Mouse (Mus musculus) lung, postnatal 4 days (tissue): Measurements from ENCODE around the gene Hs6st3.

ENCODE experiments used
- DNase-seq, 2 experiments: peaks; one replicate each; pipeline ENCODE4 v3.0.0; 2021

Gene Hs6st3

DNA sequence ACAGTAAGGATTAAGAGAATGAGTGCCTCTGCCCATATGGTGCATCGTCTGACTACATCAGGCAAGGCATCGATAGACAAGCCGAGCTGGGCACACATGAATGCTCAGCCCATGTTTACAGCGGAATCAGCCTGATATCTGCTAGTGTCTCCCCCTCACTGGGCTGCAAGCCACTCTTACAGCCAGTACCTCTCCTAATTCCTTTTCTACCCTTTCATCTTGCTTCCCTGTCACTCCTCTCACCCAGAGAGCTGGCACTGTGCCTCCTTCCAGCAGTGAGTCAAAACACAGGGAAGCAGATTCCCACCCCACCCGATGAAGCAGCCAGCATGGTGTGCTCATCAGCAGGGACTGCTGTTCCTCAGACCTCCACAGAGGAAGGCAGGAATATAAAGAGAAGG lies 527.6 kb downstream of the Hs6st3 start:
- DNase-seq = peak in 1 of 2 experiments; percentile 31

DNA sequence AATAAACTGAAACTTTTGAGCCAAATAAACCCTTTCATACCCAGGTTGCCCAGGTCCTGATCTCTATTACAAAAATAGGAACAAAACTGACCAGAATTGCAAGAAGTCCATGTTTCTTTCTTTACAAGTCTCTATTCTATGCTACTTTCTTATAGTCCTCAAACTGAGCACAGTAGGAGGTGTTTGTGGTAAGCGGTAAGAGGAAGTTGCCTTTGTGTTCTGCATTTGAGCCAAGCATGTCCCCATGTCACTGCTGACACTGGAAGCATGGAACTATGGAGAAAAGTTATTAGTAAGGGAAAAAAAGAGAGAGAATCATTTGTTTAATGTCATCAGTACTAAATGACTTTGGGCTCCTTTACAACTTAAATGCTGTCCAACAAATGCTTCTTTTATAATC lies 529.3 kb downstream of the Hs6st3 start:
- no peak for DNase-seq

DNA sequence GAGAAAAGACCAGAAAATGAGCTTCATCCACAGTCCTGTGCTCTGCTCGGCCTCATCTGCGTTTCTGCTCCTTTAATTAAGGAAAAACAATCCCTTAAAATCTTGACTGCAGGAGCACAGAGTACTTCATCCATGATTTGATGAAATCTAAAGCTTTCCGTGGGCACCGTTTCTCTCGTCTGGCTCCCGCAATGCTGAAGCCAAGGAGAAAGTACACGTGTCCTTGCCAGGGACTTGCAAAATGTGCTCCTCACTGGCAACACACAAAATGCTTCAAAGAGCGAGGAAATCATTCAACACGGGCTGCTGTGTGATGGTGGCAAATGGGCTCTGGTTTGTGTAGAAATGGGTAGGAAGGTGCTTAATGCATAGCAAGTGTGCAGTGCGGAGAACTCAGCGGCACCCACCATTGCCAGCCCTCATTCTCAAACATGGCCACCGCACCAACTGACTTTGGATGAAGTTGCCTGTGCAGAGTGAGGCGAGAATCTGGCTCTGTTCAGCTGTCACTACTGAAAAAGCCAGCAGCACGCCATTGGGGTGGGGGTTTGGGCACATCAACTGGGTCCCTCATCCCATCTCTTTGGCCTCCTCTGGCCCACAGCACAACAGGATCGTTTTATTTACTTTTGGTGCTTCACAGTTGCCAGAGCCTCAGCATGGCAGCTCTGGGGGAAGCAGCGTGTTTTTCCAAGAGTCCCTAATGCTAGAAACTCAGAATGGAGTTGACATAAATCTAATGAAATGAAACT lies 532.9 kb downstream of the Hs6st3 start:
- DNase-seq = no peak

DNA sequence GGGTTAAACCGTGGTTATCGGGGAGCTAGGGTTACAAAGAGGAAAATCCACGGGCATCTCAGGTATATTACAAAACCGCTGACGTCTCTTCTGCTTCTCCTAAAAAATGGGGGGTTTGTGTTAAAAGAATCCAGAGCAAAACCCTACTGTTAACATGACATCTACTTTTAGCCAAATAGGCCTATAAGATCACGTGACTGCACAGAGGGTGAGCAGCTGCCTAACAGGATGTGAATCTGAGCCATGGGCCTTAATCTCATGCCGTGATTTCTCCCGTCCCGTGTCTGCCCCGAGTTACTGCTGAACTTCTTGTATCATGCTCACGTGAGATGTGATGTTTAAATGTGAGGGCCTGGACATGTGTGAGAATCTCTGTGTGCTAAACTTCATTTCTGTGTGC lies 540.4 kb downstream of the Hs6st3 start:
- no peak for DNase-seq

DNA sequence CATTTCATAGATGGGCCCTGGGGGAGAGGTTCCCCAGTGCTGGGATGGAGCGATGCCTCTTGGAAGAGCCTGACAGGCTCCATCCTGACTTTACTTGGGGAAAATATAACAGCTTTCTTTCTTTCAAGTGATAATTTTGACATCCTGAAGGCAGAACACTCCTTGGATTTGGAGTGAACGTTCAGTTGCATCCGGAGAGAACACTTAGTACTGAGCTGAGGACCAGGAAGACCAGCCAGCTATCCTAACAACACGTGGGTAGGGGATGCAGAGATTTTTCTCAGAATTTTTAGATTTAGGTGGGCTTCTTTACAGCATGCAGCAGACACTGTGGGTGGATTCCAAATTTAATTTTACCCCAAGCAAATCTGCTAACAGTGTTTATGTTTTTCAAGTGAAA lies 541.9 kb downstream of the Hs6st3 start:
- no peak for DNase-seq

DNA sequence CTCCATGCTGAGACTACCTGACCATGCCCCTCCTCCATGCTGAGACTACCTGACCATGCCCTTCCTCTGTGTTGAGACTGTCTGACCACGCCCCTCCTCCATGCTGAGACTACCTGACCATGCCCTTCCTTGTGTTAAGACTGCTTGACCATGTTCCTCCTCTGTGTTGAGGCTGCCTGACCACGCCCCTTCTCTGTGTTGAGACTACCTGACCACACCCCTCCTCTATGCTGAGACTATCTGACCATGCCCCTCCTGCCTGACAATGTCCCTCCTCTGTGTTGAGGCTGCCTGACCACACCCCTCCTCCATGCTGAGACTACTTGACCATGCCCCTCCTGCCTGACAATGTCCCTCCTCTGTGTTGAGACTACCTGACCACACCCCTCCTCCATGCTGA lies 549.7 kb downstream of the Hs6st3 start:
- DNase-seq = no peak

DNA sequence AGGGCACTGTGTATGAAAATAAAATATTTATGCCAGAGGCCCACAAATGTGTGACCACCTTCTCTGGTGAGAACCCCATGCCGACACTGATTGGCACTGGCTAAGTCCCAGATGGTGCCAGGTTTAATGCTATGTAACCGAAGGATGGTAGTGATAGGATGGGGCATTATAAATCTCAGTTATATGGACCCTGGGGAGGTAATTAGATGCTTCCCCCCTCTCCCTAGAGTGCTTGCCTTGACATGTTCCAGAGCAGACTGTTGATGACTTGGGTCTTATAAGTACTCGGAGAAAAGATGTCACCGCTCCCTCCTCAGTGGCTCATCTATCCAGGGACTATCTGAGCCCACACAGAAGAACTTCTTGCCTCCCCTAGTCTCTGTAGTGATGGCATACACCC lies 561.8 kb downstream of the Hs6st3 start:
- no peak for DNase-seq

DNA sequence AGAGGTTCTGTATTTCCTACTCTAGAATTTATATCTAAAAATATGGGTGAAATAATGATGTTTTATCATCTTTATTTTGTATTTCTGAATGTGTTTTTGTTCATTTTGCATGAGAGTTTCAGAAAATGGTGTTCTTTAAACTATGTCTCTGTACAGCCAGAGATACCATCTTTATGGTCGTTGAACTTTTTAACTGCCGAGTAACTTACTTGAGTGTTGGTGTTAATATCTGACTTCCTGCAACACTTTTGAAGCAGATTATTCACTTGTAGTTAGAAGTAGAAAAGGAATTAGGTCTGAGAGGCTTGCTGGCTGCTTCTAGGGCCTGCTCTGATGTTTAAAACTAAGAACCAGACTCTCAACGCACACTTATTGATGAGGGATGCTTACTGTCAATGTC lies 576.6 kb downstream of the Hs6st3 start:
- DNase-seq = no peak

DNA sequence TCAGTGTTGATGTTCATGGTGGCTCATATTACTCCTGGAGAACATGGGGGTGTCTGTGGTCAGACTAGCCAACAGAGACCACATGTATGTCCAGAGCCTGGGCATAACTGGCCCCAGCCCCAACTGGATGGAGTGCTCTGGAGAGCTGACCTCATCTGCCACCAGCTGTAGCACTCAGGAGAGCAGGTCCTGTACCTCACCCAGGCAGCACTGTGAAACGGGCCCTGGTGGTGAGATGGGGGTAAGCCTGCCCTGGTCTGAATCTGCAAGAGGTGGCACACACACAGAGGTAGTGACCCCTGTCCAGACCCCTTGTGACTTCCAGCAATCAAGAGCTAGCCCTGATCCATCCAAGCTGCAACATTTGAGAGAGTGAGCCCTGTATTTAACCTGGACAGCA lies 579.2 kb downstream of the Hs6st3 start:
- no peak for DNase-seq

DNA sequence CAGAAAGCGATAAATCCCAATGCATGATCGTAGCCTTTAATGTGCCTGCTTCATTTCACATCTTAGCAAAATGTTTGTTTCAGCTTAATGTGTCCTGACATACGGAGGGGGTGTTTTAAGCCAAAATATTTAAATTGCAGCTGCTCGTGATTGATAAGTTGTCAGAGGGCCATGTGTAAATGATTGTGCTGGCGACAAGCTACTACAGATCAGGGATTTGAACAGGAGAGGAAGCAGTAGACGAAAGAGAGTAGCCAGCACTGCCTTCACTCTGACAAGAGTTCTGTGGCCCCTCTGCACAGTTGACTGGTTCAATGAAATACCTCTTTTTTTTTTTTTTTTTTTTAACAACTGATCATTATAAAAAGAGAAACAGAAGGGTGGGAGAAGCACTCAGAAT lies 587.0 kb downstream of the Hs6st3 start:
- no peak for DNase-seq

DNA sequence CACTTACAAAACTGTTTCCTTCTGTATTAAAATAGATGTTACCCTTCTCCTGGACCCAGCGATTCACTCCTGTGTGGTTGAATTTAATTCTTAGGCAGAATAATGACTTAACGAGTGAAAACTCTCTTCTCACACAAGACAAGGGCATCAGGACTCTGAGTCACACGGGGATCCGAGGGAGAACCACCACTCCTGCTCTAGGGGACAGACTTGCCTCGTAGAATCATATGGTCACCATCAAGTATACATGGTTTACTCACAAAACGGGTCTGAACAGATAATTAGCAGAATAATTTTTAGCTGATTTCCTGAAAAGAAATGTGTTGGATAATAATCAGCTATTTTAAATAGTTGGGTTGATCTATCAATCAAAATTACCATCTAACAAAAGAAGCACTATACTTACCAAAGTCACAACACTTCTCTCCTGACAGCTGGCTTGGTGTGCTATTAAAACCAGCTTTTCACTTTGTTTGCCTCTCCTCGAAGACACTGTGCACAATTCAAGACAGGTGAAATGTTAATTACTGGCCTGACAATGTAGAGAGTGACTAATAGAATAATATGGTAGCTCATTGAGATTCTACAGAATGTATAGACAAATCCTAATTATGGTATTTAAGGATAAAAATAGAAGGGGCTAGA lies 593.4 kb downstream of the Hs6st3 start:
- DNase-seq = no peak

DNA sequence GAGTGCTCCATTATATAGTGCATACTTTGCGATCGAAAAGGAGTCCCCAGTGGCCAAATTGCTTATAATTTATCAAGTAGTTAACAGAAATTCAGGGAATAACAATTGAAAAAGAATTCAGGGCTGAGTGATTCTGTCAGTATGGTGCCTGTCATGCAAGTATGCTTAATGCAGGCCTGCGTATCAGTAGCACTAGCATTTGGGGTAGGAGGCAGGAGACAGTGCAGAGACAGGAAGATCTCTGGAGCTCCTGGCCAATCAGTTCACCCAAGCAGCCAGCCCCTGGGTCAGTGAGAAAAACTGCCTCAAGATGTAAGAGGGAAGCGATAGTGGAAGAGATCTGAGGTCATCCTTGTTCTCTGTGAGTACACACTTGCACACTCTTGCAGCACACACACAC lies 594.1 kb downstream of the Hs6st3 start:
- no peak for DNase-seq

DNA sequence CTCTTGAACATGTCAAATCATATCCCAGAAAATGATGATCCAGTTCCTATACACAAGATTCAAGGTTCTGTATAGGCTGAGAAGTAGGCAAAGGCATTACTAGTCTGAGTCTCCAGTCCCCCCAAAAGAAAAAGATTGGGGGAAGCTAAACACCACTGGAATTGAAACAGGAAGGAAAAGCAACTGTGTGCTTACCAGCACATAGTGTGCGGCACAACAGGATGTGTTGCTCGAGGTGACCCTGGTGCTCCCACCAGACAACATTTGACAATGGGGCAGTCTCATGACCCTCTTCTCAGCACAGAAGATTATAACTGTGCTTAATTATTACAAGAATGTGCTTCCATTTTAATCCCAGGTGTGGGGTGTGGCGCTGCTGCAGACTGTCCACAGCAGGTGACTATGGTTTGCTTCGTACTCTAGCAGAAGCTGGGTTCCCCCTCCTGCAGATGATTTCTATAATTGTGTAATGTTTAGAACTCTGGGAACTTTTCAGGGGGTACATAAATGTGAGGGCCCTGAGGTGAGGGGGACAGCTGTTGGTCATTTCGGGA lies 599.3 kb downstream of the Hs6st3 start:
- DNase-seq = no peak

DNA sequence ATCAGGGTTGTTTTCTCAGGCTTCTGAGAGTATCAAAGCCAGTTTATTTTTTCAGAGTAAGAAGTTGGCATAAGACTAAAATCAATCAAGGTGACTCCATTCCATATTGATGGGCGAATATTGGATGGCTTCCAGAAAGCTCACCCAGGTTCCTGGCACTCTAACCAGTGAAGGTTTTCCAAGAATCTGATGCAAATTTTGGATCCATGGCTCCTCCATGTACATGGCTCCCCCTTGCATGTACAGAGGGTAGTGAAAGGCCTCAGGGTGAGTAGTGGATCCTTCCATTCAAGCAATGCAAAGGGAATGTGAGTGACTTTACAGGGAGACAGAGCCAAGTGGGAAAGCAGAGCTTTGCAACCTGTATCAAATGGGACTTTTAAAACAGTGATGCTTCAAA lies 603.6 kb downstream of the Hs6st3 start:
- no peak for DNase-seq

DNA sequence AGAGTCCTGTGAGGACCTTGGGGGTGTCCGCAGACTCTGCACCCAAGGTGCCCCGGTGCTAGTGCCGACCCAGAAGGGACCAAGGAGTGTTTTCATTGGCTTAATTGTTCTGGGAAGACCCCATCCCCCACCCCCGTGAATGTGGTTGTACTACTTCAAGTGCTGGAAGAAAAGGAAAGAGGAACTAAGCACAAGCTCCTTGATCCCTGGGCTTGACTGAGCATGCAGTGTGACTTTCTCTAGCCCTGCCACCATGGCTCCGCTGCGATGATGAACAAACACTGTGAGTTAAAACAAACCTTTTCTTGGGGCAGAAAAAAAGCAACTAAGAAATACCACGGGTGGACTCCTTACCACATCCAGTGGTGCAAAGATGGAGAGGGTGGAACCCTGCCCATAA lies 623.2 kb downstream of the Hs6st3 start:
- DNase-seq = no peak

DNA sequence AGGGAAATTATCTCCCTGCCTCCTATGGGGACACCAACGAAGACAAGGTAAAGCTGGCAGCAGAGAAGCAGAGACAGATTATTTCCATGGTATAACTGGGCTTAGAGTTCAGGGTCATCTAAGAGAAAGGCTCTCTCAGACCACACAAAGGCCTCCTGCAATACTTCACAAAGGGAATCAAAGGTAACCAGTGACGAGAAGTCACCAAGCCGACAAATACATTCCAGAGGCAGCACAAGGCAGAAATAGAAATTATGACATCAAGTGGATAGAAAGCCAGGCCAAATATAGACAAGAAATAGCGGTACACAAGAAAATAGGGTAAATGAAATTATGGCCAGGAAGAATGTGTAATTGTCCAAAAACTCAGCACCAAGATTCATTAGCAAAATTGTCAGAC lies 633.9 kb downstream of the Hs6st3 start:
- DNase-seq = no peak

DNA sequence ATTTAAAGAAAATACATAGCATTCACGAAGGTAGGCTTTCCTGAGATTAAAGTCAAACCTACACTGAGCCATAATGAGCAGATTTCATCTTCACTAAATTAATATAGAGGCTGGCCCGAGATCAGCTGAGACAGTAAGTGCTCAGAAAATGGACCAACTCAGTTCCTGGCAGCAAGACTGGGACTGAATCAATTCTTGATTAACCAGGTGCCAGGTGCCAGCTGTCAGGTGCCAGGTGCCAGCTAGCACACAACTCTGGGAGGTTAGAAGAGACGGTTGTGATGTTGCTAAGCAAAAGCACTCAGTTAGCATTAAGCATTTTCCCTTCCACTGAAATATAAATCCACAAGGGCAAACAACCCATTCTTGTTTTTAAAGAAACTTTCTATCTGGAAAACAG lies 638.1 kb downstream of the Hs6st3 start:
- DNase-seq = no peak

DNA sequence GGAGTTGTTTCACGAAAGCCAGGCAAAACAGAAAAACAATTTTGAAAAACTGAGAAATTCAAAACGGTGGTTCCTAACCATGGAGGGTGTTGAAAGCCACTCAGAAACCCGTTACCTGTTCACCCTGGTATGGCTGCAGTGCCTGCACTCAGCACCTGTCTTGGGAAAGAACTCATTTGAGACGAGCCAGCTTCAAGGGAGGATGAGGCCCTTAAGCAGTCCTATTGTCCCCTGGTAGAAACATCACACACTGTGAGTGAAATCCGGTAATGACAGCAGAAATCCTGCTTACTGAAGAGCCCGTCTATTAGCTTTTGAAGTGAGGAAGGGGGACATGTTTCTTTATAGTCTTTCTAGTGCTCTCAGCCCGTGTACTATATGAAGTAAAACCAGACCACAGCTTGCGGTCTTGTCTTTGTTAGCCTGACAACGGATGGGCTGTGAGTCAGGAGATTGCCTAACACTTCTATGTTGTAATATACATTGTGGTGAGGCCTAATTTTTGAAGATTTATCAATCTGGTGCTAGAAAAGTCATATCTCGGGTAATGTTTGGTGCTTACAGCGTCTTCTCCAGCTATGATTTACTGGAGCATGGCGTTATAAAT lies 641.9 kb downstream of the Hs6st3 start:
- no peak for DNase-seq

DNA sequence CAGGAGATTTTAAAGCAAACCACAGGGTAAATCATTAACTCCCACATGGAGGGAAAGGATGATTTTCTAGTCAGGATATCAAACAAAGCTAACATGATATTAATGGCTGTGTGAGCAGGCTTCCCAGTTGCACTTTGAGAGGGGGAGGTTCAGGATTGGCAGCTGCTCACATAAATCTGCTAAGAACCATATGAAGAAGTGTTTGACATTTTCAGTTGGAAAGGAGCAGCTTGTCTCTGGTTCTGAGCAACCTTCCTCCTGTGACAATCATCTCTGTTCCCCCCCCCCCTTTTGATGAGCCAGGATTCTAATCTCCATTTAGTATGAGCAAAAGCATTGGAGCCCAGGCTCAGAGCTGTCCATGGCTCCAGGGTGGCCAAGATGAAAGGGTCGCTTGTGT lies 643.0 kb downstream of the Hs6st3 start:
- DNase-seq = no peak

DNA sequence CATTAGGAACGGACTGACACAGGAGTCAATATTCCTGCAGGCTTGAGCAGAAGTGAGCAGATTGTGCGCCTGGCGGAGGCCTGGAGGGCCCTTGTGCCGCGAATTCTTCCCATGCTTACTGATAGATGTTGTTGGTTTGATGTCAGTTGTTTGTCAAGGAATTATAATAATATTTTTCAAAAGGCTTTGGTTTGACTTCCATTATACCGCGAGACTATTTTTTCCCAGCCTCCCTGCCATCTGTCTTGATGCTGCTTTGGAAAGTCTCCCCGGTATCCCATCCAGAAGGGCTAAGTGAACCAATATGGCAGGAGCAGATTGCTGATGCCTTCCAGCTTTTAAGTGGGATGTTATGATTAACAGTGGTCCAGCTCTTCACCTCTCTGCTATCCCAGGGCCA lies 651.3 kb downstream of the Hs6st3 start:
- DNase-seq = no peak

DNA sequence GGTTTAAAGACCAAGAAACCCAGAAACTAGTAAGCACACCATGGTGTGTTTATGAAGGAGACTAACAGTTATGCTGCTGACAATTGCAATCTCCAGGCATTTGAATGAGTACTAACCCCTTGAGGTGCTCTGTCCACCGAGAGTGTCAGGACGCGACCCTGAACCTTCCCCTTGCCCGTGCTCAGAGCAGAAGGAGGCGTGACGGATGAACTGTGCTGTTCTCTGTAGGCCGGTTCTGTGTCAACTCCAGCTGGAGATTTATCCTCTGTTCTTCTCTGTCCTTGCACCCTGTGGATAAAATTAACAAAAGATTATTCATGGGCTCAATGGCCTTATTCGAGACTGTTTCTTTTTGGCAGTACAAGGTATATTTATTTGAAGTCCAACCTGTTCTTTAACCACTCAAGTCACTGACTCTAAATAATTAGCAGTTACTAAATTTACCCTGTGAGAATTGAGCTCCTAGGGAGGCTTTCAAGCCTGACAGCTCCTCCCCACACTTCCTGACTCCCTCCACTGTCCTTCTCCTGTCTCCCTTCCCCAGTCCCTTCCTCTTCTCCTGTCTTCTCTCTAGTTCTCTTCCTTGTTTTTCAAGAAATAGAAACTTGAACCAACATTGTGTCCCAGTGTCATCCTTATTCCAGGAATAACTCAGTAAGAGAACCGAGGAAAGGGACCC lies 659.2 kb downstream of the Hs6st3 start:
- no peak for DNase-seq

DNA sequence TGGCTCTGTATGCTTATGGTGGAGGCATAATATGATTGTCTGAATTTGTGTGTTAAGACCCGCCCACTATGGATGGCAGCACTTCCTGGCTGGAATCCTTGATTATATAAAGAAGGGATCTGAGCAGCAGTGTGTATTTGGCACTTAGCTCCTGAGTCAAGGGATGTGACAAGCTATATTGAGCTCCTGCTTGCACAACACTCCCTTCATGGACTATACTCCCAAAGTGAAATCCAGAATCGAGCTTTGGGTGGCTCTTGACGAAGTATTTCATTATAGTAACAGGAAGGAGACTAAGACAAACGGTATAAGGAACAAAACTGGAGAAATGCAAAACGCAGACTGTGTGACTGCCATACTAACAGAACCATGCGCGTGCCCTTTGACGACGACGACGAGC lies 660.4 kb downstream of the Hs6st3 start:
- no peak for DNase-seq

DNA sequence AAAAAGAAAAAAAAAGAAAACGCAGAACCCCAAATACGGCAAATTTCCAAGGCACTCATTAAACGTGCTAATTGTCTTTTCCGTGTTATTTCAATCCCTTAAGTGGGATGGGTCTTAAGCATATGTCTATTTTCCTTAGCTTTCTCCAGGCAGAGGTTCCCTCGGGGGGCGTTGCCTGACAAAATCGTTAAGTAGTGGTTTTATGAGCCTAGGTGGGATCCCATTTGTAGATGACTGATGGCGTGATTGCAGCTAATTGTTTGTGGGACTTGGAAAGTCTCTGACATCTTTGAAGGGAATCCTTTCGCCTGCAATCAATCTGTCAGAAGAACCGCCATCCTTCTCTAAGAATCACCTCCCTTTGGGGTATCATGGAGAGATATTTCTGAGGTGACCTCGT lies 662.7 kb downstream of the Hs6st3 start:
- DNase-seq = no peak

DNA sequence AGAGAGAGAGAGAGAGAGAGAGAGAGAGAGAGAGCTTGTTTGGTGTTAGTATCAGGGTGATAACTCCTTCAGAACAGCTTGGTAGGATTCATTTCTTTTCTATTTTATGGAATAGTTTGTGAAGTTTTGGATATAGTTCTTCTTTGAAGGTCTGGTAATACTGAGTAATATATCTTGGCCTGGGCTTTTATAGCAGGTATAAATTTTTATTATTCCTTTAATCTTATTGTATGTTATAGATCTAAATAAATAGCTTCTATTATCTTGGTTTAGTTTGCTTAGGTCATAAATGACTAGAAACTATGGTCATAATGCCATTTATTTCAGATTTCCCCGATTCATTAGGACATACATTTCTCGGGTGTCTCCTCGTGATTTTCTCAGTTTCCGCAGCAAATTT lies 675.8 kb downstream of the Hs6st3 start:
- DNase-seq = no peak
